Mouse (Mus musculus): ENCODE results near the gene Etnk1.
"Not testable (repeated sequence)": the region's sequence is repeated elsewhere in the genome, so short reads cannot be mapped to it uniquely, and the experiment has no call there.

The Etnk1 gene

GRCm38 (mm10) chr6:143171066-143171465, 4.0 kb downstream of the Etnk1 start:
- no peak for DNase-seq (ENCODE audit: low spot score)

GRCm38 (mm10) chr6:143171781-143172465, 4.9 kb downstream of the Etnk1 start:
- DNase-seq (ENCODE audit: low spot score): no peak

GRCm38 (mm10) chr6:143172683-143173082, 5.7 kb downstream of the Etnk1 start:
- not testable (repeated sequence) for DNase-seq (ENCODE audit: low spot score)

DNA sequence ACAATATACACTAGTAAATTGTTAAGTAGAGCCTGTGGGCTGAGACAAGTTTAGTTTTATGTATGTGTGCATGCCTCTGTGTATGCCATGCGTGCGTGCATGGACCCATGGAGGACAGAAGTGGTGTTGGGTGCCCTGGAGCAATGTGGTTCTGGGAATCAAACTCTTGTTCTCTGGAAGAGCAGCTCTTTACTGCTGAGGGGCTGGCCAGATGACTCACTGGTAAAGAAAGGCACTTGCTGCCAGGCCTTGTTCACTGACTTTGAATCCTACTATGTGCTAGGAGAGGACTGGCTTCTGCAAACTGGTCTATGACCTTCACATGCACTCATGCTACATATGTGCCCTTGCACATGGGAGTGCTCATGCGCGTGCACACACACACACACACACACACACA, 7.2 kb downstream of the Etnk1 start:
- no peak for DNase-seq (ENCODE audit: low spot score)

GRCm38 (mm10) chr6:143174906-143175656, 8.1 kb downstream of the Etnk1 start:
- DNase-seq (ENCODE audit: low spot score): no peak

DNA sequence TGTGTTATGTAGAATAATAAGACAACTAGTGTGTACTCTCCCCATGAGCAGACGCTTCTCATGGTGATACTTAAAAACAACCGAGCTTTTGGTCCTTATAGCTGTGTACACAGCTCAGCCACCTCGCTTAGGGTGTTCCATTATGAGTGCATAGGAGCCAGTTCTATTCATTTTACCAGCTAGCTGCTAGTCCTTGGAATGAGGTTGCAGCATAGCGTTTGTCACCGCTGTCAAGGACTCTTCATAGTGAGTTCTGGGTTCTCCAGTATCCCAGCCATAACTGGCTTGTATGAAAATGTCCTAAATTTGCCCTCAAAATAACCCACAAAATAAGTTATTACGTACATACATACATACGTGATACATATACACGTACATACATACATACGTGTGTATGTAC, 9.1 kb downstream of the Etnk1 start:
- no peak for DNase-seq (ENCODE audit: low spot score)

GRCm38 (mm10) chr6:143176591-143176990, 9.6 kb downstream of the Etnk1 start:
- no peak for DNase-seq (ENCODE audit: low spot score)

DNA sequence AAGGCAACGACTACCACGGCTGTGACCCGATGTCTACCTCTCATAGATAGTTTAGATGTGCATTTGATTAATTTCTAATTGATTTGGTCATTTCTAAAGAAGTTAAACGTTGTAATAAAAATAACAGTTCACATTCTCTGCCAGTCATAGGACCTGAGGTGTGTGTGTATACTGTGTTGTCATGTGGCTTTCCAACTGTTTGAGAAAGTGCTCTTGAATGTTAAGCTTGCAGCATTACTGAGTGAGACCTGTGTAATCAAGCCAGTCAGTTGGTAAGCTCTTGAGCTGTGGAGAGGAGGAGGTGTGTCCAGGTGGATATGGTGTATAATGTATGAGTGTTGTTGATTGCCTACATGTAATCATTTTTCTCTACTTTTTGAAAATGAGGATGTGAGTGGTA, 12.2 kb downstream of the Etnk1 start:
- no peak for DNase-seq (ENCODE audit: low spot score)

- no peak for DNase-seq (ENCODE audit: low spot score)
Measured at GRCm38 (mm10) chr6:143179733-143180132, 12.7 kb downstream of the Etnk1 start.

- DNase-seq (ENCODE audit: low spot score): no peak
Measured at GRCm38 (mm10) chr6:143180511-143180910, 13.5 kb downstream of the Etnk1 start.

- no peak for DNase-seq (ENCODE audit: low spot score)
Measured at GRCm38 (mm10) chr6:143184099-143184498, 17.1 kb downstream of the Etnk1 start.

- DNase-seq (ENCODE audit: low spot score): no peak
Measured at GRCm38 (mm10) chr6:143184745-143185144, 17.7 kb downstream of the Etnk1 start.

GRCm38 (mm10) chr6:143190838-143191476, 23.9 kb downstream of the Etnk1 start:
- DNase-seq (ENCODE audit: low spot score): no peak

DNA sequence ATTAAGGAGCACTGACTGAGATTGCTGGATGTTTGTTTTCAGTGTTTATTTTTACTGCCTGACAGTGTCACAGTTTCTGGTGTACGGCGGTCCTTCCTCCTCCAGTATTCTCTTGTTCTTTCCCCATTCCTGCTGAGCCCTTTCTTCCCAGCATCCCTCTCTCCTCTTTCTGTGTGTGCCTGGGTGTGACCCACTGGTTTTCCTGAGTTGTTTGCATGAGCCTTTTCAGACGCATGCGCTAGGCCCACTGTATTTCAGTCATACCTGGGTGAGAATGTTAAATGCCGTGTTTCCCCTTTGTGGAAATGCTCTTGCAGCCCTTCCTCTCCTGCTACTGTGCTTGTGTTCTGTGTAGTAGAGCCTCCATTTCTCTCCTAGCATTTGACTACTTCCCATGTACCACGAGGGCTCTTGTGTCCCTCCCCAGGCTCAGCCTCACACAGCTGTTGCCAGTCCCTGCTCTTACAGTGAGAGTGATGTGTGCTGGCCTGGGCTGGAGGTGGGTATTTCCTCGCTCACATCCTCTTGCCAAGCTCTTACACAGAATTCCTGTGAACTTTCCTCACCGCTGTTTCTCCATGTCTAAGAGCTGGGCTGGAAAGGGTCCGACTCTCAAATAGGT, 24.6 kb downstream of the Etnk1 start:
- DNase-seq (ENCODE audit: low spot score): no peak

DNA sequence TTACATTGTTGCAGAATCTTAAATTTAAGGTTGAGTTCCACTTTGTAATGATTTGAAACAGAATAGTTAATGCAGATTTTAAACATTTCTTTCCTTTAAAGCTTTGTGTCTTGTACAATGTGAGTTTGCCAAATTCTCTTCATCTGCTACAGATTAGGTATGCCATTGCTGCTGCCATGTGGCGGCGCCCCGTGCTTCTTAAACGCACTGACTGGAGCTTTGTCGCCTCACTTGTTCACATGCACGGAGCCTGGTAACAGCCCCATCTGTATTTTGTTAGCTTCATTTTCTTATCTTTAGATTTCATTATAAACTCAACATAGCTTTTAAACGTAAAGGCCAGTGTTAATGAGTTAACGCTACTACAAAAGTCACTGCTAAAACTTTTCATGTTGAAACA, 25.7 kb downstream of the Etnk1 start:
- DNase-seq (ENCODE audit: low spot score): no peak

GRCm38 (mm10) chr6:143193166-143193565, 26.1 kb downstream of the Etnk1 start:
- DNase-seq (ENCODE audit: low spot score): no peak

DNA sequence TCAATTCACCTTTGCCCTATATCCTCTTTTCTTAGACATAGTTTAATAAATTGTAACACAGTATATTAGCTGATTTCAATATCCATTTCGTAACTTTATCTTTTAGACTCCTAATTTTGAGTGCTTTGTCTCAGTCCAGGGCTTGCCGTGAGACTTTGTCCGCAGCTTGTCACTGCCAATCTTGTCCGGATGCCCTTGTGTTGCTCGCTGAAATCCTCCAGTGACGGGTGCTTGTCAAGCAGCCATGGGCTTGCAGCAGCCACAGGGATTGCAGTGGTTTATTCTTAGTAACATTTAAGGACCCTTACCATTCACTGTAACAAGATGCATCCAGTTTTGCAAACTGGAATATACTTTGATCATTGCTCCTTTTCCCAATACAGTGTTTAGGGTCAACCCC, 26.6 kb downstream of the Etnk1 start:
- DNase-seq (ENCODE audit: low spot score): no peak

DNA sequence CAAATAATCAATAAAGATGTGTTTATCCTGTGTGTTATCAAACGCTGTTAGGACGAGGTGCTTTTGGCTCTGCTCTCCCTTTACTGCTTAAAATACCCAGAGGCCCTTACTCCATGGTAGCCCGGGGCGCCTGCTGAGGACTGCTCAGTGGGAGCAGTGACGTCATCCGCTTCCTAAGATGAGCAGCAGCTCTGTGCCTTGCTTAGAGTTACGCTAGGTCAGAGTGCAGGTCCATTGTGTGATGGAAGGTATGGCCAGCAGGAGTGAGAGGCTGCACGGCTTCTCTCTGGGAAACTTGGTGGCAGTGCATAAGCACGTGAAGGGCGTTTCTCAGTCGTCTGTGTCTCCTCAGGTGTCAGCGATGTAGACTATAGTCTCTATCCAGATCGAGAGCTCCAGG, 30.0 kb downstream of the Etnk1 start:
- no peak for DNase-seq (ENCODE audit: low spot score)

DNA sequence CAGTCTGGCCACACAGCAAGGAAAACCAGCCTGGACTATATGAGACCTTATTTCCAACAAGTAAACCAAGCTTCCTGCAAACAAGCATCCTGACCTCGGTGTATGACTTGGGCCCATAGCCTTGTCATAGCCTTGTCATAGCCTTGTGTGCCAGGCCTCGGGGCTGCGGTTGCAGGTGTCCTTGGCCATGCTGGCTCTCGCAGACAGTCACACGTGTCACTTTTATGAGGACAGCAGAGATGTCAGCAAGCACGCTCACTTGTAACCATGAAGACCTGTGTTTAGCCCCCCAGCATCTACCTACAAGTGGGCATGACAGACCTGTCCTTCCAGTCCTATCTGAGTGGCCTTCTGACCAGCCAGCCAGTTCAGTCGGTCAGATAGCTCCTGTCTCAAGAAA, 31.4 kb downstream of the Etnk1 start:
- DNase-seq (ENCODE audit: low spot score): no peak

DNA sequence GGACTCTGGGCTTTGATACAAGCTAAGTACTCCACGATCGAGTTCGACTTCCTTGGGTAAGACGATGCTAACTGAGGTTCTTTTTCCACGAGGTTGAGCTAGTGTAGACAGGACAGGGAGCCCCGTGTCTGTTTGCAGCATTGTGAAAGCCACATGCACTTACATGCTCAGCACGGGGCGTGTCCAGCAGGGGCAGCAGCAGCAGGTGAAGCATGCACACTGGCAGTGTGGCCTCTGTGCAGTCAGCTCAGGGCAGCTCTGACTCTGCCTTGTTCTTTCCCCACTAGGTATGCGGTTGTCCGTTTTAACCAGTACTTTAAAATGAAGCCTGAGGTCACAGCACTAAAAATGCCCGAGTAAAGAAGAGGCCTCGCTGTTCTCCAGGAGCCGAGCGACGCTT, 36.1 kb downstream of the Etnk1 start:
- DNase-seq (ENCODE audit: low spot score): no peak

DNA sequence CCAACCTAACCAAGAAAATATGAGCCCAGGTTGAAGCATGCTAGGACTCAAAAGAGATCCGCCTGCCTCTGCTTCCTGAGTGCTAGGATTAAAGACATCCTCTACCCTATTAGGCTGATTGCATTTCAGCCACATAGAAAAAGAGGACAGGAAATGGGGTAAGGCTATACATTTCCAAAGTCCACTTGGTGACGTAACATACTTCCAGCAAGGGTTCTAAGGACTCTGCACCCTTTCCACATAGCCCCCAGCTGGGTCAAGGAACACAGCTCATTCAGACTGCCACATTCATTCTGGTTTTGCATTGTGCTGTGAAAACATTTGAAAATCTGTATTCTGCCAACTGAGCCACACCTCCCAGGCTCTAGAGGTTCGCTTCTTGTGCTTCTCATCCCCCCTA, 41.9 kb downstream of the Etnk1 start:
- DNase-seq (ENCODE audit: low spot score): no peak

DNA sequence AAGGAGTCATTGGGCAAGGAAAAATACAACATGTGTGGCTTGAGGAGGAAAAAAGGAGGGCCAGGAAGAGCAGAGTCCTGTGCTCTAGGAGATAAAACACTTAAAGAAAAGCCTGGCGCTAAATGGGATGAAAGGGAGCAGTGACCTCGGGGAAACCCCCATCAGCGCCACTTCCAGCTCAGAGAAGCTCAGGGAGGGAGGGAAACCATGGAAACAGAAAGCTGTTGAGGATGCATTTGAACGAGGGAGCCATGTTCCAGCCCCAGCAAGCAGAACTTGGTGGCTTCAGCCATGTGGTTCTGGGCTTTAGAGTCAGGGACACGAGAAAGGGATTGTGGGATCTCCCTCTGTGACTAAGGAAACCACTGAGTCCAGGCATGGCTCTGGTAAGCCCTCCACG, 45.7 kb downstream of the Etnk1 start:
- DNase-seq (ENCODE audit: low spot score): no peak

GRCm38 (mm10) chr6:143213461-143213860, 46.4 kb downstream of the Etnk1 start:
- no peak for DNase-seq (ENCODE audit: low spot score)
